Mouse (Mus musculus): ENCODE measurements around the gene Tlk2.

DNA sequence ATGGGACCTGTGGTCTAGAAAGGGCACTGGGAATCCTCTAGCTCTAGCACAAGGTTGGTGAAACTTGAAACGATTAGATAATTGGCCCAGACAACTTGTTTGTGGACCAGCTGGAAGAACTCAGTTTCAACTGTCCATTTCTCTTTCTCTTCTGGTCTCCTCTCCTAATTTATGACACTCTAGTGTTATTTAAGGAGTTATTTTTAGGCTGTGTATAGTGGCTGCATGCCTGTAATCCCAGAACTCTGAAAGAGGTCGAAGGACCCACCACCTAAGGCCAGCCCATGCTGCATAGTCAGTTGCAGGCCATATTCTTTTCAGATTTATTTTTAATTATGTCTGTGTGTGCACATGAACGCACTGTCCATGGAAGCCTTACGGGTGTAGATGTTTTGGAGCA is 916 bp downstream of the Tlk2 start:
- no peak for TF ChIP-seq POLR2A (IDR thresholded peaks at IDR 0.05; ENCODE audit: control insufficient read depth, low read depth, low read length)
- TF ChIP-seq CTCF (IDR thresholded peaks at IDR 0.05; ENCODE audit: control insufficient read depth, insufficient read depth, insufficient replicate concordance, low read depth, low read length) = no peak
